Mouse (Mus musculus) heart, adult 2 months (tissue): ENCODE results near the gene Iqsec1. TPM values are rescaled to one million over a fixed set of nuclear protein-coding genes. Genes with fewer than 3 reads are reported as not detected.

Experiments
- DNase-seq, 2 experiments: peaks; one replicate each; pipeline ENCODE4 v3.0.0; 2021
- H3K27ac ChIP-seq: fragments of 200-600 bp; 2 replicates; pipeline ENCODE4 v1.8.1; 2022
- H3K27me3 ChIP-seq: fragments of 200-500 bp; 2 replicates; pipeline ENCODE4 v1.6.1; 2012; ENCODE audit warnings: mild to moderate bottlenecking, low read length, inconsistent platforms, mixed read lengths; ENCODE audit not compliant: control insufficient read depth, insufficient read depth
- H3K36me3 ChIP-seq: fragments of 200-500 bp; 2 replicates; pipeline ENCODE4 v1.6.1; 2012; ENCODE audit warnings: low read length, inconsistent platforms; ENCODE audit not compliant: control insufficient read depth, insufficient read depth
- H3K4me1 ChIP-seq: fragments of 200-500 bp; 2 replicates; pipeline ENCODE4 v1.6.1; 2011; ENCODE audit warnings: low read length; ENCODE audit not compliant: control insufficient read depth, insufficient read depth
- H3K4me3 ChIP-seq: fragments of 200-600 bp; 2 replicates; pipeline ENCODE4 v1.8.1; 2022
- H3K79me2 ChIP-seq: fragments of 200-500 bp; replicated peaks from 2 replicates; pipeline ENCODE4 v1.6.1; 2012; ENCODE audit warnings: mild to moderate bottlenecking, inconsistent platforms, low read length, moderate library complexity, mixed read lengths; ENCODE audit not compliant: control insufficient read depth, insufficient read depth
- H3K9ac ChIP-seq: fragments of 200-500 bp; 2 replicates; pipeline ENCODE4 v1.6.1; 2012; ENCODE audit warnings: low read depth, mild to moderate bottlenecking, control low read depth, inconsistent platforms, low read length, mixed read lengths
- CTCF ChIP-seq: fragments of 200-600 bp; IDR thresholded peaks from 2 replicates; pipeline ENCODE4 v1.8.1; 2022; ENCODE audit warnings: antibody characterized with exemption, mild to moderate bottlenecking, moderate library complexity
- EP300 ChIP-seq: fragments of 200-500 bp; IDR thresholded peaks from 2 replicates; pipeline ENCODE4 v1.6.1; 2011; ENCODE audit warnings: low read depth, low read length, control low read depth; ENCODE audit not compliant: insufficient read depth
- POLR2A ChIP-seq: fragments of 200-500 bp; IDR thresholded peaks from 2 replicates; pipeline ENCODE4 v1.6.1; 2011; ENCODE audit warnings: mild to moderate bottlenecking, low read depth, low read length, control low read depth; ENCODE audit not compliant: insufficient read depth
- WGBS: fragments of 180-500 bp; shearing (Covaris S2); methylation state at CpG from one replicate; pipeline ENCODE4 v1.1.7; 2018; 5-methylcytosine and 5-hydroxymethylcytosine counted together
- intact Hi-C: fragments of 180-260 bp; cut with DNase I; formaldehyde crosslinking; loops from one replicate; pipeline ENCODE4 v1.15.1; 2025
- polyA plus RNA-seq: library from polyadenylated mRNA; depleted of rRNA; stranded (reverse); fragments of >200 nt; gene quantifications from 2 replicates; pipeline ENCODE4 v1.2.3, GENCODE M21; 2012
- total RNA-seq, 2 experiments: library from RNA; stranded (reverse); gene quantifications; 2 replicates each; pipeline ENCODE4 v1.2.3; 2021

Gene Iqsec1
- total and polyA plus RNA-seq, 3 experiments, result 100 to 147 (median 146) TPM

- WGBS, result 14% methylated on average over 1 of the region's 1 CpGs
- peaks cover 32% of the 10 kb centered on the region for H3K4me1 ChIP-seq
- peaks cover 3% of the 10 kb centered on the region; the same call in 1 of the 2 replicates for H3K79me2 ChIP-seq
- no peaks in the 10 kb centered on the region for H3K27me3 ChIP-seq
- intact Hi-C loops, result no loop called here
- no peak for TF ChIP-seq EP300
- no peak for TF ChIP-seq POLR2A
- no peak for TF ChIP-seq CTCF
- no peak overlapping the region for H3K4me3 ChIP-seq
- no peak overlapping the region for H3K9ac ChIP-seq
- H3K36me3 ChIP-seq, result peaks cover 14% of the 10 kb centered on the region
- peak overlapping the region; percentile 75 for H3K27ac ChIP-seq
- peak in 1 of 2 experiments; percentile 61 for DNase-seq
Measured at GRCm38 (mm10) chr6:90695754-90696153, 292.7 kb downstream of the Iqsec1 start.

- 80% methylated on average over 2 of the region's 2 CpGs for WGBS
- Histone ChIP-seq H3K27me3 (no peaks in the 10 kb centered on the region), H3K4me1 (peaks cover 26% of the 10 kb centered on the region), H3K4me3 (no peak overlapping the region), H3K27ac (no peak overlapping the region), H3K36me3 (peaks cover 17% of the 10 kb centered on the region), H3K9ac (no peak overlapping the region), H3K79me2 (no peaks in the 10 kb centered on the region; the same call in 1 of the 2 replicates)
- no peak for DNase-seq
- intact Hi-C loops, result no loop called here
- no peak for TF ChIP-seq CTCF
- TF ChIP-seq EP300, result no peak
- no peak for TF ChIP-seq POLR2A
Measured at GRCm38 (mm10) chr6:90692404-90692803, 296.1 kb downstream of the Iqsec1 start.

GRCm38 (mm10) chr6:90691935-90692334 is 296.6 kb downstream of the Iqsec1 start:
- Histone ChIP-seq H3K27me3 (no peaks in the 10 kb centered on the region), H3K4me1 (peaks cover 22% of the 10 kb centered on the region), H3K4me3 (no peak overlapping the region), H3K36me3 (peaks cover 18% of the 10 kb centered on the region), H3K79me2 (no peaks in the 10 kb centered on the region; the same call in 1 of the 2 replicates), H3K27ac (no peak overlapping the region), H3K9ac (no peak overlapping the region)
- TF ChIP-seq POLR2A, result no peak
- TF ChIP-seq EP300, result no peak
- no peak for TF ChIP-seq CTCF
- WGBS, result 64% methylated on average over 2 of the region's 2 CpGs
- DNase-seq, result no peak
- intact Hi-C loops, result no loop called here

- H3K9ac ChIP-seq, result no peak overlapping the region
- intact Hi-C loops, result loop anchor here (2.0 kb wide), 1 partner anchor 17 kb away; no protein-coding TSS in a partner anchor
Measured at GRCm38 (mm10) chr6:90689500-90689899, 299.0 kb downstream of the Iqsec1 start.

GRCm38 (mm10) chr6:90688742-90689141 is 299.7 kb downstream of the Iqsec1 start:
- intact Hi-C loops, result loop anchor here (2.0 kb wide), 1 partner anchor 18 kb away; no protein-coding TSS in a partner anchor
- DNase-seq, result peak in 1 of 2 experiments; percentile 51
- Histone ChIP-seq H3K4me3 (peak overlapping the region; percentile 13; the same call in 1 of the 2 replicates), H3K36me3 (peaks cover 22% of the 10 kb centered on the region), H3K79me2 (no peaks in the 10 kb centered on the region; the same call in 1 of the 2 replicates), H3K9ac (peak overlapping the region; percentile 18), H3K27ac (peak overlapping the region; percentile 87), H3K4me1 (peaks cover 31% of the 10 kb centered on the region), H3K27me3 (no peaks in the 10 kb centered on the region)
- WGBS, result 2% methylated on average over 3 of the region's 3 CpGs
- TF ChIP-seq CTCF, result peak; percentile 32; the same call in 1 of the 2 replicates
- peak; percentile 17; the same call in 1 of the 2 replicates for TF ChIP-seq EP300
- TF ChIP-seq POLR2A, result peak; percentile 53; the same call in 1 of the 2 replicates

More at GRCm38 (mm10) chr6:90689500-90689899, 299.0 kb downstream of the Iqsec1 start:
- Histone ChIP-seq H3K79me2 (no peaks in the 10 kb centered on the region; the same call in 1 of the 2 replicates), H3K4me3 (no peak overlapping the region), H3K4me1 (peaks cover 27% of the 10 kb centered on the region), H3K27me3 (no peaks in the 10 kb centered on the region), H3K27ac (peak overlapping the region; percentile 87), H3K36me3 (peaks cover 22% of the 10 kb centered on the region)
- WGBS, result 59% methylated on average over 10 of the region's 10 CpGs
- TF ChIP-seq EP300 (no peak), POLR2A (no peak), CTCF (no peak)
- DNase-seq, result no peak

- DNase-seq, result no peak
- Histone ChIP-seq H3K4me3 (no peak overlapping the region), H3K79me2 (no peaks in the 10 kb centered on the region; the same call in 1 of the 2 replicates), H3K9ac (no peak overlapping the region), H3K27ac (peak overlapping the region; percentile 87), H3K36me3 (peaks cover 22% of the 10 kb centered on the region), H3K4me1 (peaks cover 35% of the 10 kb centered on the region), H3K27me3 (no peaks in the 10 kb centered on the region)
- 94% methylated on average over 6 of the region's 6 CpGs for WGBS
- intact Hi-C loops, result loop anchor here (2.0 kb wide), 1 partner anchor 19 kb away; no protein-coding TSS in a partner anchor
- TF ChIP-seq POLR2A (no peak), CTCF (no peak), EP300 (no peak)
Measured at GRCm38 (mm10) chr6:90688003-90688402, 300.5 kb downstream of the Iqsec1 start.
